Mouse (Mus musculus) thymus, postnatal 10 days (tissue): ENCODE measurements around the gene Ddx5.
"Not testable (repeated sequence)": the region's sequence is repeated elsewhere in the genome, so short reads cannot be mapped to it uniquely, and the experiment has no call there.

Experiments
- DNase-seq, 2 experiments: peaks; one replicate each; pipeline ENCODE4 v3.0.0; 2021; ENCODE audit warnings: low spot score in 2 of 2

The Ddx5 gene

DNA sequence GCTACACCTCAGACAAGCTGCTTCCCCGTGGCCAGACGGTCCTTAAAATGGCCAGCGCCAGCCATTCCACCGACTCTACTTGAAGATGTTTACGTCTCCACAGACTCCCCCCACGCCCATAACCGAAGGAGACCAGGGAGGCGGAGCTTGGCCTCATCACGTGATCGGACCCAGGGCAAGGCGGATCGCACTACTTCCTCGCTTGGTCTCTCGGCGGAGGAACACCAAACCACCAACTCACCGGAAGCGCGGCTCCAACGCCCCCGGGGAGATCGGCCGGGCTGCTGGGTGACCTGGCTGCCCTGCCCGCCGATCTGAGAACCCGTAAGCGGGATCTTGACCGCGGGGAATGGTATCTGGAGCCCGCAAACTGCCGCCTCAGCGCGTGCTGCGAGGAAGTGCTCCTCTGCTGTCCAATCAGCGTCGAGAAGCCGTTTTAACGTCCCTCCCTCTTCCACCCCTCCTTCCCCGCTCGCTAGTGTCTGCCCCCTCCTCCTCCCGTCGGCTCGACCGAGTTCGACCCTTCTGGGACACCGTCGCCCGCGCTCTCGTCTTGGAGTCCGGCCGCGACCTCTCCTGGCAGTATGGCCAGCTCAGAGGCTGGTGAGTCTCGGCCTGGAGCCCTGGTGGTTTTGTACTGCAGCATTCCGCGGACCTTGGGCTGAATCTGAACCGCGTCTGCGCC lies at the start of gene Ddx5, which contains the start of gene Cep95:
TSS of gene Ddx5 (minus strand) at position 411 of the 685 bp plus-strand sequence.
TSS of gene Cep95 (plus strand) at position 478 of the 685 bp plus-strand sequence.
- peak; percentile 97 to 99 for DNase-seq

DNA sequence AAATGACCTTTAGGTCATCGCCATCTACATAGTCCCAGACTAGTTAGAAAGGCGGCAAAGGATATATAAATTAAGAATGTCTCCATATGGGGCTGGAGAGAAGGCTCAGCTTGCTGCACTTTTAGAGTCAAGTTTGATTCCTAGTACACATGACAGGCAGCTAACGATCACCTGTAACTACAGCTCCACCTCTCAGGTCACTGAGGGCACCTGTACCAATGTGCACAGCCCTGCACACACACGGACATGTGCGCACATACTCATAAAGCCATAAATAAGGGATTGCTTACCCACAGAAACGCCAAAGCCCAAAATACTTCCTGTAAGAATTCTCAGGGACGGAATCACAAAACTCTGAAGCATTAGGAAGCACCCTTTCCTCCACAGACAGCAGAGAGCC lies 39.1 kb upstream of the Ddx5 start:
- DNase-seq = no peak

DNA sequence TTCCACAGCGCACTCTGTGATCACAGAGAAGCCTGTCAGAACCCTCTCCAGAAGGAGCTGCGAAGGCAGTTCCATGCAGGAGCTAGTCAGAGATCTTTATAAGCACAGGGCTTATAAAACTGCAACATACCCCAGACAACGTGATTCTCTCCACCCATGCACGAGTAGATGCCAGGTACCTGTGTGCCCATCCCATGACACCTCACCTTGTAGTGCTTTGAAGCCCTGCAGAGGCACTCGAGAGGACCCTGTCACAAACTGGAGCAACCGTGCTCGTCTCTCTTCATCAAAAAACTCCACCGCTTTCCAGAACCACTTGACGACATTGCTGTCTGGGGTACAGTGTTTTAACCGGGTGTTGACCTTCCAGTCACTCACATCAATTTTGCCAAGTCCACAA lies 35.4 kb upstream of the Ddx5 start:
- DNase-seq = no peak

DNA sequence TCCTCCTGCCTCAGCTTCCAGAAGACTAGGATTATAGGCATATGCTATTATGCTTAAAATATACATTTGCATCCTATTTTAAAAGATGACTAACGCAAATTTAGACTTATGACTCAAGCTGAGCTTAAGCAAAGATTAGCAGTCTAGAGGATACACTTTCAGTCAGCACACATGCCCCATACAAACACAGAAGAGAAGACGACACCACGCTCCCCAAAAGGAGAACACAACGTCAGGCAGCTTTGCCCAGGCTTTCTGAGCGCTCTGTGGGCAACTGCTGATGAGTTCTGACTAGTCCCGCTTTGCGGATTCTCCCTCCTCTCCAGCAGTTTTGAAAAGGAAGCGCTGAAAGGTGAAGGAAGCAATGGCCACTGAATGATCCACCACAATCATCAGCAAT lies 34.8 kb upstream of the Ddx5 start:
- DNase-seq = no peak

DNA sequence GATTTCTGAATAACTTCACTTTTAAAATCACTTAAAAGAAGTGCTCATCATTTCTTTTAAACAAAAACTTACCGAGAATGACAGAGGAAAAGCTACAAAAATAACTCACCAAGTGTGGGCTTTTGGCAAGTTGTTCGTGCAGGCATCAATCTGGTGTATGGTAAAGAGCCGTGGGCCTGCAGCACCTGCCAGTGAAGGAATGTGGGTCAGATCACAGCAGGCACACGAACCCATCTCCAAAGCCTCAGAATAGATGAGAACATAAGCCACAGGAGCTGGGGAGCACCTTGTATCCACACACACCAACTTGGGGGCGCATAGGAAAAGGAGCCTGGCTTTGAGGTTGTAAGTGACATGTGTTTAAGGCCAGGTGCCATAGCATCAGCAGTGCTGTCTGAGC lies 33.9 kb upstream of the Ddx5 start:
- DNase-seq = no peak

DNA sequence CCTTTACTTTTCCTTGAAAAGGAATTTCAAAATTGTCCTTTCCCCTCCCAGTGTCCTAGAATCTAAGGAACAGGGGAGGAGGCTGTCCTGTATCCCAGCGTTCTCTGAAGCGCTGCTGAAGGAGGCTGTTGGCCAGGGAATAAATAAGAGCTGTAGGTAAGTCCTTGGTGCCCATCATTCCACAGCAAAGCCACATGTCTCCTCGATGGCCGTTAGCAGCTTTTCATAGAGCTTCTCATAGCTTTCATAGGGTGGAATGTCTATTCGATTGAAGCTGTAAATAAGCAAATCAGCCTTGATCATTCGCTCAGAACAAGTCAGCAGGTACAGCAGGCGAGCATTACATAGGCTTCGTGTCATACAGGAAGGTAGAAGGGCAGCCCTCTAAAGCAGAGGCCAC lies 33.5 kb upstream of the Ddx5 start:
- no peak for DNase-seq

DNA sequence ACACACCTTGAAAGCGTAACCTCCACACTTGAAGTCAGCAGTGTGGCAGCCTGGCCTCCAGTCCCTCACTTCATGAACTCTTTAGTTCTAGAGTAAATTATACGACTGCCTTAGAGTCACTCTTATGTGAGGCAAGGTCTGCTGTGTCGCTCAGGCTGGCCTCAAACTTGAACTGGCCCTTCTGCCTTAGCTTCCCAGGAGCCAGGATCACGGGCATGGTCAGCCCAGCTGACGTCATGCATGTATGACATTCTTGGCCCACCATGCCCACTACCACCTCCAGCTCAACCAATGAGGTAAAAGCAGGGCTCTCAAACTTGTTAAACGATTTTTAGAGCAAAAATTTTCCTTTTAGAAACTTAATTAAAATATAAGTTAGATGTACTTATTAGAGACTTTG lies 32.4 kb upstream of the Ddx5 start:
- no peak for DNase-seq

DNA sequence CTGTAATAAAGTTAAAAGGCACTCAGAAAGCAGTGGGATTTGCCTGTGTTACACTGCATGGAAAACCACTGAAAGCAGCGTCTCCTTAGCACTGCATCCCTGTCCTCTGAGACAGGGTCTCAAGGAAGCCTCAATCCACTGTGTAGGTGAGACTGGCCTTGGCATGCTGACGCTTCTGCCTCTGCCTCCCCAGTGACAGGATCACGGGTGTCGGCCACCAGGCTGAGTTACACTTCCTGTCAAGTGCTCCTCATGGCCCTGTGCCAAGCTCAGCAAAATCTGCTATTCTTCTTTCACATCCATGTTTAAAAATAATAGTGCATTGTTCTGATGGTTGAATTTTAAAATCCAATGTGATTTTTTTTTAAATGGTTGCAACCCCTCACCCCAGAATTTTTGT lies 32.0 kb upstream of the Ddx5 start:
- DNase-seq = peak in 1 of 2 experiments; percentile 10

DNA sequence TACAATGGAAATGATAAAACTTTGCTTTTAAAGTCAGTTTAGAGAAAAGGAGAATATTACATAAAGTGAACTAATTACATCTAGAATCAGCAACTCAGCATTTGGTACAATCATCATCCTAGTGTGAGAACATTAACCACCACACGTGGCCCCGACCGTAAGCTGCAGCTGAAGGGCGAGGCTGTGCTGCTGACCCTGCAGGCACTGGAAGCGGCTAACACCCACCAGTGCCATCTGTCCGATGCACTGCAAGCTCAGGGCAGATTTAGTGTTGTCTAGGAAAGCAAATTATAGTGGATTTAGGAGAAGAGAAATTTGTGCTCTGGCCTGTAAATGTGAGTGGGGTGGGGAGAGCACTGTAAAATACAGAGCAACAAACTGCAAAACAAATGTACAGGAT lies 31.3 kb upstream of the Ddx5 start:
- no peak for DNase-seq

DNA sequence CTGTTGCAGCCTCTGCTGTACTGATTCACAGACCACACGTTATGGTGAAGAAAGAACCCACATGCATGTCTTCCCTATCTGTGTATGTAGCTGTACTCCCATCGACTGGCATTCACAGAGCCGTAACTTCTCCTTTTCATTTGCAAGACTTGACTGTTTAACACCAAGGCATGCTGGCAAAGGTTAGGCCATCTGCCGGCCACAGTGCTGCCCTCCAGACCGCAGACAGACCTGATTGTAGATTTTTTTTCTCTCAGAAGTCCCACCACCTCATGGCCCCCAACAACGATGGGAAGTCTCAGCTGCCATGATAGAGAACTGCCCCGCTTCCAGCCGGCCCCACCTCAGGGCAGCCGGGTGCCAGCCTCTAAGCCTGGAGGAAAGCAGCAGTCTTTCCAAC lies 30.6 kb upstream of the Ddx5 start:
- no peak for DNase-seq

DNA sequence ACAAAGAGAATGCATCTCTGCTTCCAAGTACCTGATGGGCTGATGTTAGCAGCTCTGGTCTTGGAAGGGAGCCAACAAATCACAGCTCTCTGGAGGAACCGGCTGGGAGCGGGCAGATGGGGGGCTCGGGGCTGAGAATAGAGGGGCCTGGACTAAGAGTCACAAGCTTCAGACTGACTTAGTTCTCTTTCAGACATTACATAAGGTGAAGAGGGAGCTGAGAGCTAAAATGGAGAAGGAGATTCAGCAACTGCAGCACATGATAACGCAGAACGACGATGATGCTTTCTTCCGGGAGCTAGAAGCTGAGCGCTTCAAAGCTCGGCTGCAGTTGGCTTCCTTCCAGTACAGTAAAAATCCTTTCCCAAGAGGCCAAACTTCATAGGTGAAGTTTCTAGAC lies 29.4 kb upstream of the Ddx5 start:
- no peak for DNase-seq

DNA sequence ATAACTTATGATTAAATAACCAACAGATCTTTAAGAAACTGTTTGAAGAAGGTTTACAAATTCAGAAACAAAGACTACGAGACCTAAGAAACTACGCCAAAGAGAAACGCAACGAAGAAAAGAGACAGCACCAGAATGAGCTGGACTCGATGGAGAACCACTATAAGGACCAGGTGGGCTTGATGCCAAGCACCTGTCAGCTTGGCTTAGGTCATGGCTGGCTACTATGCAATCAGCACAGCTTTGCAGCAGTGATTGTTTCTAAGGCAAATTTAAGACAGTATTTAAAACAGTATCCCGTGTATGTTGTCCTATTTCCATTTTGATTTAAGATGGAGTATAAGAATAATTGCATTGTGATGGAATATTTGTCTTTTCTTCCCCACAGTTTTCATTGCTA lies 28.8 kb upstream of the Ddx5 start:
- no peak for DNase-seq

DNA sequence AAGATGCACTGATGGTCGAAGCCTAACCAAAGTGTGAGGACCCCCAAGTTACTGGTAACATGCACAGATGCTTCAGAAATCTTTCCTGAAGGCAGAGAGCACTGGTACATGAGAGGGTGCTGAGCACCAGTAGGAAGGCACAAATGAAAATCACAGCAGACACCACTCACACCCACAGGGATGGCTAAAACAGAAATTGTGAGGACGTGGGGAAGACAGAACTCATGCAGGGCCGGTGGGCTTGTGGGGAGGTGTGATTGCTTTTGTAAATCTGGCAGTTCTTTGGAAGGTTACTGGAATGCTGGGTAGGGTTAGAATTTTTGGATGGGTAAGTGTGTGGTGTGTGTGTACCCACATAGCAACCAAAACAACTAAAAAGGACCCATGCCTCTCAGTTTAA lies 28.2 kb upstream of the Ddx5 start:
- DNase-seq = no peak

DNA sequence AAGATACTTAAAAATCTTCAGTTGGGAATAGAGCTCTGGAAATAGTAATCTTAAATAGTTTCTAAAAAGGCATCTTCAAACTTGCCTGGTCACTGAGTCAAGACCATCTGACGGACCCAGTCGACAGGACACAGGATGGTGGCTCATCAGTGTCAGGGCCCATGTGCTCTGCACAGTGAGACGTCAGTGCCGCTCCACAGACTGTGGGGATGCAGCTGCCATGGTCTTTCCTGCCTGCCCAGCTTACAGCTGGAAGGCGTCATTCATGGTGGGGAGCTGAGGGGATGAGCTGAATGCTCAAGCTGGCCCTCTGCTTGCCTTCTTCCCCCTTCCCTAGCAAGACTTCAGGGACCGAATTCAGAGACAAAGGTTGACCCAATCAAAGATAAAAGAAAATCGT lies 27.3 kb upstream of the Ddx5 start:
- no peak for DNase-seq

DNA sequence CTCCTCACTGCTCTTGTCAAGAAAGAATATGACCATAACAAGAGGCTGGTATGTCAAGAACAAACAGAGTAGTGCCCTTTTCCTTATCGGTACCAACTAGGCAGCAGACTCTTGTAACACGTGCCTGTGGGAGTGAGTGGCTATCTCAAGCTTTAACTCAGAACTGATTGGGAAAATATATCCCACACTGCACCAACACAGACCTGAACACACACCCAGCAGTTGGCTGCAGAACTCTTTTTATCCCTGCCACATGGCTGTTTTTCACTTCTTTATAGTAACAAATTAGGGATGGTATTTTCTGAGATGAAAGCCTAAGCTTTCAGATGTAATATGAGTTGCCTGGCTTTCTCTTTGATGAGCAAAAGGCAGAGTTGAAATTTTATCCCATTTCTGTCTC lies 26.8 kb upstream of the Ddx5 start:
- no peak for DNase-seq

DNA sequence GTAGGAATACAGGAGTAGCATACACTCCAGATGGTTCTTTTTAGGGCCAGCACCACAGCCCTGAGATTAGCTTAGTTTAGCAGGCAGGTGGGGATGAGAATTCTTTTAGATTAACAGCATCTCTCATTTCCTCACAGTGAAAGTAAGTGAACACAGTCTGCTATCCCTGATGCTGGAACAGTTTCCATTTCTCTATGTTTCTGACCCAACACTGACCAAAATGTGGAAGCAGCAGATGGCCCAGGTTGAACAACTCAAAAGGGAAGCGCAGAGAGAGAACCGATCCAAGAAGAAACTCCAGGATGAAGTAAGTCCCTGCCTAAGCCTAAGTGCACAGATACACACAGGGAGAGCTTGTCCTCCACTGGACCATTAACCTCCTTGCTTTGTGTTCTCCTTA lies 26.3 kb upstream of the Ddx5 start:
- no peak for DNase-seq

DNA sequence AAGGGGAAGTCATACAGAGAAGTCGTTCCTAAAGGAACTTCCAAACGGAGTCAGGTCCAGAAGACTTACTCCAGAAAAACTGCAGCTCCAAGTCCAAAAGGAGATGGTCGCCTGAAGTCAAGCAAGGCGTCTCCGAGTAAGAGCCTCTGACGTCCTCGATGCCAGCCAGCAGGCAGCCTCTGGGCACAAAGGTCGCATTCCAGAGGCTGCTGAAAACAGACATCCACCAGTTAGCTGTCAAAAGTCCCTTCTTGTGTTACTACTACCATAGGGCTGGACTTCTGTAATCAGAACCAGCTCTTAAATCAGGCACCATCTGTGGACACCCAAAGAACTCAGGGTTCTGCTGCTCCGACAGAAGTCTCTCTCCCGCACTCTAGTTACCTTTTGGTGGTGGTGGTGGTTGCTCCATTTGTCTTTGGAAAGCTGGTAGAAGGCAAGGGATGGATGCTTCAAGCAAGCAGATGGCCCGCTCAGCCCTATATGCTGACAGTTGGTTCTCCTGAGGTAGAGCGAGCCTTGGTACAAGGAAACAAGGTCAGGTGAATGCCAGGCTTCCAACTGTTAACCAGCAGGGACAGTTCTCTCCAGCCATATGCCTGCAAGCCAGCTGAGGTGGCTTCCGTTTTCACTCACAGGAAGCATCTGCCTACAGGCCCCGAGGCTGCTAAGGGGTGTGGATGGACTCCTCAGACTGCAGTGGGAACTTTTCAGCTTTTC lies 25.8 kb upstream of the Ddx5 start:
- no peak for DNase-seq

DNA sequence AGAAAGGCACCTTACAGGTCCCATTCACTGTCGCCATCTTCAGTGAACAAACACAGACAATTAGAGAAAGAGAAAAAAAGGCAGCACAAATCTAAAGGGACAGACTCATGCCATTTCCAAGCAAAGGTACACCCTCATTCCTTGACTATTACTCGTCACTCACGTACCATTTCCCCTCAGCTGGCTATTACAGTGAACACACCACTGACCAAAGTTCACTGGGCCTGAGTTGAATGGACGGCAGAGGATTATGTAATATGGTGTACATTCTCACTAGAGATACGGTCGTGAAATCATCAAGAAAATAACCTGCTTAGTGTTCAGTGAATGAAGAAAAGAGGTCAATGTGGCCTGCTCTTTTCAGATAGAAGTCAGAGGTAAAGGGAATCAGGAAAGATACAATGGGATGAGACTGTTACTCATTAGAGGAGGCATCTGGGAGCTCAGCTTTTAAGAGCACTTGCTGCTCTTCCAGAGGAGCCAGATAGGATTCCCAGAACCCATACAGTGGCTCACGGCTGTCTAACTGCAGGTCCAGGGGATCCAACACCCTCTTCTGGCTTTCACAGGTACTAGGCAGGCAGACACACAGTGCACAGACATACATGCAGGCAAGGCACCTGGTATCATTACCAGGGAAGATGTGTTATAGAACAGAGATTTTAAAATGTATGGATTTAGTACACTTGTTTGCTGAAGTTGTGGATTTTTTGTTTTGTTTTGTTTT lies 23.6 kb upstream of the Ddx5 start:
- DNase-seq = no peak

DNA sequence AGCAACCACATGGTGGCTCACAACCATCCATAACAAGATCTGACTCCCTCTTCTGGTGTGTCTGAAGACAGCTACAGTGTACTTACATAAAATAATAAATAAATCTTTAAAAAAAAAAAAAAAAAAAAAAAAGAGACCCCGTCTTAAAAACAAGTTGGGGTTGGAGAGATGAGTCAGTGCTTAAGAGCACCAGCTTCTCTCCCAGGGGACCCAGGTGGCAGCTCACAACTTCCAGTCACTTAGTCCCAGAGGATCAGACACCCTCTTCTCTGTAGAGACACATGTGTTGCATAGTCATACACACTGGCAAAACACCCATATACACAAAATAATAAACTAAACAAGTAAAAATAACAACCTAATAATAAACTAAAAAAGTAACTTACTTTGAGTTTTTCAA lies 18.5 kb upstream of the Ddx5 start:
- DNase-seq = not testable (repeated sequence)

DNA sequence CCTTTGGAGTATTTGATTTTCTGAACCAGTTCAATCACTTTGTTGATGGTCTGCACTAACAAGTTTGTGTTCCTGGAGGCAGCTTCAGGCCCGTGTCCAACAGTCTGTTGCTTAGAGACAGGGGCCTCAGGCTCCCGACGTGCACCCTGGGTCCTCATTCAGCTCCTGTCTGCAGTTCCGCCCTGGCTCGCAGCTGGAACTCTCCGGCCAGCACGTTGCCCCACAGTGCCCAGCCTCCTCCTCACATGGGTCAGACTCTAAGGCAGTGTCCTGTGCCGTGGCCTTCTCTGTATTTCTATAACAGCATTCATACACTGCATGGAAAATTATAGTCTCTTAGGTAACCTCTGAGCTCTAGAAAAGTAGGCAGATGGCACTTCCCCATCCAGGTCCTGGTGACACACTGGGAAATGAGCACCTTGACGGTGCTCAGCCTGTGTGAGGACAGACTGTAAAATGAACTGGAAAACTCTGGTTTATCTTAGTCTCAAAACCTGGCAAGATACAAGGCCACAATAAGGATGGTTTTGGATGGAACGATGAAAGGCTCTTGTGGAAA lies 13.2 kb upstream of the Ddx5 start:
- no peak for DNase-seq

DNA sequence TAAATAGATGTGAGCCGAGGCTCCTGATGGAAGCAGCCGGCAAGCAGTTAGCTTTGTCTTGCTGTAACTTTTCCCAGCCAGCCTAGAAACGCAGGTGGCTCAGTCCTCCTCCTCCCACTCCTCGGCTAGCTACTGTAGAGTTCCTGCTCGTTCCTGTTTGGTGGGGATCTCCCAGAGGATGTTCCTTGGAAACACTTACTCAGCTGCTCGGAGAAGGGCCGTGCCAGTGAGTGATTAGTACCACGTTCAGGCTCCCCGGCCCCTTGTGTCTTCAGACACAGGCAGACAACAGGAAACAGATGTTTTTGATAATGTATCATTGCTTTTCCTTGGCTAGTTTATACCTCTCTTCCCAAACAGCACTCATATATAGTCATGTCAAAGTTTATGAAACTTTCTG lies 6.7 kb upstream of the Ddx5 start:
- no peak for DNase-seq

DNA sequence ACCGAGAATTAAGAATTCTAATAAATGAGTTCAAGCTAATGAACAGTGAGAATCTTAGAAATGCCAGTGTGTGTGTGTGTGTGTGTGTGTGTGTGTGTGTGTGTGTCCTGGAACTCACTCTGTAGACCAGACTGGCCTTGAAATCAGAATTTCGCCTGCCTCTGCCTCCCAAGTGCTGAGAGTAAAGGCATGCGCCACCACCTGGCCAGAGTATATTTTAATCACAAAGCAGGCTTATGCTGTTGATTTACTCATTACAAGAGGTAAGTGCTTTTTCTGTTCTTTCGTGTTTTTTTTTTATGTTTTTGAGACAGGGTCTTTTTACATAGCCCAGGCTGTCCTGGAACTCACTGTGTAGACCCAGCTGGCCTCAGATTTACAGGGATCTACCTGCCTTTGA lies 4.9 kb upstream of the Ddx5 start:
- no peak for DNase-seq

DNA sequence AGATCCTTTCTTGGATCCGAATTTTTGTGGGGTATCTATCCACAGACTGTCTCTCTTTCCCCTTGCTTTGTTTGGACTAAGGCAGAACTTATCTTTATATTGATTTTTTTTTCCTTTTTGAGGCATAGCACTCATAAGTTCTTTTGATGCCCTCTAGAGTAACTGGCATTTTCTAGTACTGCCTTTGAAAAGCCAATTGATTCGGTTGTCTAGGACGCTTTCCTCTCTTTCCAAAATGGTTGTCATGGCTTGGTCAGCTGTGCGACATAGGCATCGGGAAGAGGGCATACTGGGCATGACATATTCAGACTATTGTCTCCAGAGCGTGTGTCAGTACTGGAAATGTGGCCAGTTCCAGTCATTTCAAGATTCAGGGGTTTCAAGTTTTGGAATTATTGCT lies 664 bp upstream of the Ddx5 start:
- no peak for DNase-seq
